7 mouse cellular contexts compared by ENCODE assay signal in genomic region chr13:12519371-12519770, GRCm38 (mm10). TPM values are rescaled to one million over a fixed set of nuclear protein-coding genes. Genes with fewer than 3 reads are reported as not detected.
DNase-seq lines count a peak whose midpoint lies in the region; ATAC-seq and TF ChIP-seq lines count a peak whose summit lies in the region.

No protein-coding gene starts in this region.

- H3K27me3 ChIP-seq in forebrain, embryonic 12.5 days: peaks cover 34% of the 10 kb centered on the region
- H3K27me3 ChIP-seq in limb, embryonic 14.5 days (ENCODE audit: control insufficient read depth, insufficient read depth, low read length): peaks cover 4% of the 10 kb centered on the region; the same call in 1 of the 2 replicates
- no peaks in the 10 kb centered on the region for H3K27me3 ChIP-seq in small intestine, adult 2 months (ENCODE audit: control insufficient read depth, insufficient read depth, low read length)

- peak overlapping the region; percentile 53 for H3K4me3 ChIP-seq in forebrain, embryonic 12.5 days (replicated peaks)
- H3K4me3 ChIP-seq in limb, embryonic 14.5 days (replicated peaks; ENCODE audit: low read length): peak overlapping the region; percentile 43
- peak overlapping the region; percentile 82 for H3K4me3 ChIP-seq in small intestine, adult 2 months (ENCODE audit: low read depth, low read length)

- H3K4me1 ChIP-seq in forebrain, embryonic 12.5 days: 0 out of 2 replicates have a peak, but pooled peaks cover 3% of the 10 kb centered on the region
- H3K4me1 ChIP-seq in limb, embryonic 14.5 days (ENCODE audit: control insufficient read depth, insufficient read depth, low read length): no peaks in the 10 kb centered on the region; the same call in 1 of the 2 replicates
- H3K4me1 ChIP-seq in small intestine, adult 2 months (ENCODE audit: control insufficient read depth, insufficient read depth, insufficient read length, low read length): peaks cover 5% of the 10 kb centered on the region; the same call in 1 of the 2 replicates

- H3K27ac ChIP-seq in forebrain, embryonic 12.5 days: no peak overlapping the region
- no peak overlapping the region for H3K27ac ChIP-seq in limb, embryonic 14.5 days (replicated peaks; ENCODE audit: low read depth, low read length)
- H3K27ac ChIP-seq in small intestine, adult 2 months (ENCODE audit: insufficient read depth, low read depth, low read length): no peak overlapping the region

- no peaks in the 10 kb centered on the region for H3K36me3 ChIP-seq in forebrain, embryonic 12.5 days (replicated peaks)
- no peaks in the 10 kb centered on the region for H3K36me3 ChIP-seq in limb, embryonic 14.5 days (ENCODE audit: control insufficient read depth, insufficient read depth, low read length)
- H3K36me3 ChIP-seq in small intestine, adult 2 months (ENCODE audit: control insufficient read depth, insufficient read depth, low read length): no peaks in the 10 kb centered on the region

- H3K9me3 ChIP-seq in forebrain, embryonic 12.5 days: no peaks in the 10 kb centered on the region
- H3K9me3 ChIP-seq in limb, embryonic 14.5 days (ENCODE audit: control insufficient read depth, low read length): no peaks in the 10 kb centered on the region

- no peak overlapping the region for H3K9ac ChIP-seq in forebrain, embryonic 12.5 days
- H3K9ac ChIP-seq in limb, embryonic 14.5 days (ENCODE audit: low read depth, low read length, severe bottlenecking): peak overlapping the region; percentile 40; the same call in 1 of the 2 replicates

- ATAC-seq in forebrain, embryonic 12.5 days (ENCODE audit: low FRiP score): peak; percentile 61; the same call in 1 of the 2 replicates
- peak; percentile 64; the same call in 1 of the 2 replicates for ATAC-seq in limb, embryonic 14.5 days (ENCODE audit: low FRiP score, low read depth)

- DNase-seq in right cerebral cortex, postnatal 4 days: peak; percentile 12
- no peak for DNase-seq in right cerebral cortex, postnatal 25 days
- DNase-seq in limb, embryonic 14.5 days (ENCODE audit: low spot score): no peak
- DNase-seq in urinary bladder, postnatal 36 days (ENCODE audit: low spot score in 2 of 2): no peak
- no peak for DNase-seq in layer of hippocampus, adult 9-11 months

- 0 out of 2 replicates have a peak, but pooled peaks have one; percentile 5 for TF ChIP-seq POLR2A in limb, embryonic 14.5 days (IDR thresholded peaks at IDR 0.05; ENCODE audit: borderline replicate concordance, extremely low read depth, insufficient read depth, insufficient read length)
- no peak for TF ChIP-seq POLR2A in small intestine, adult 2 months (IDR thresholded peaks at IDR 0.05; ENCODE audit: low read depth, low read length)

- H3K4me2 ChIP-seq in forebrain, embryonic 12.5 days: peak overlapping the region; percentile 95
- H3K4me2 ChIP-seq in limb, embryonic 14.5 days (replicated peaks; ENCODE audit: low read depth, low read length, severe bottlenecking): peak overlapping the region; percentile 91

- 3% methylated on average over 18 of the region's 18 CpGs for WGBS in forebrain, embryonic 12.5 days
- WGBS in limb, embryonic 14.5 days: 2% methylated on average over 18 of the region's 18 CpGs
- 4% methylated on average over 18 of the region's 18 CpGs for WGBS in small intestine, adult 2 months

- TF ChIP-seq CTCF in small intestine, adult 2 months (IDR thresholded peaks at IDR 0.05; ENCODE audit: extremely low read depth, insufficient read length, insufficient replicate concordance, low read depth, low read length): no peak

RNA-seq across cellular contexts. Expression of gene Edaradd, which starts 0.9 kb away (rescaled TPM):
- polyA plus RNA-seq in forebrain, embryonic 12.5 days (2016; fragmentation: Nextera tagmentation; extraction: Ambion mirVana): 1.1 and 1.3 TPM in 2 replicates
- polyA plus RNA-seq in limb, embryonic 14.5 days (2012; rRNA removed): 1.5 and 1.7 TPM in 2 replicates
- 3.8 and 4.5 TPM in 2 replicates for polyA plus RNA-seq in limb, embryonic 14.5 days (2014; fragmentation: Nextera tagmentation; extraction: Ambion mirVana)
- 0.14 and 0.34 TPM in 2 replicates for polyA plus RNA-seq in small intestine, adult 2 months (2012; rRNA removed)

RNA-seq across cellular contexts. Expression of gene Ero1lb, which starts 46.3 kb away (rescaled TPM):
- polyA plus RNA-seq in forebrain, embryonic 12.5 days (2016; fragmentation: Nextera tagmentation; extraction: Ambion mirVana): 11.9 and 12.4 TPM in 2 replicates
- 3.1 and 3.4 TPM in 2 replicates for polyA plus RNA-seq in limb, embryonic 14.5 days (2012; rRNA removed)
- polyA plus RNA-seq in limb, embryonic 14.5 days (2014; fragmentation: Nextera tagmentation; extraction: Ambion mirVana): 5.9 and 6.4 TPM in 2 replicates
- 5.2 and 12.5 TPM in 2 replicates for polyA plus RNA-seq in small intestine, adult 2 months (2012; rRNA removed)

RNA-seq across cellular contexts. Expression of gene Lgals8, which starts 54.6 kb away (rescaled TPM):
- polyA plus RNA-seq in forebrain, embryonic 12.5 days (2016; fragmentation: Nextera tagmentation; extraction: Ambion mirVana): 10.8 and 11.3 TPM in 2 replicates
- 27.5 and 29.1 TPM in 2 replicates for polyA plus RNA-seq in limb, embryonic 14.5 days (2012; rRNA removed)
- polyA plus RNA-seq in limb, embryonic 14.5 days (2014; fragmentation: Nextera tagmentation; extraction: Ambion mirVana): 19.9 and 21.6 TPM in 2 replicates
- 8.9 and 23.1 TPM in 2 replicates for polyA plus RNA-seq in small intestine, adult 2 months (2012; rRNA removed)
